Mouse (Mus musculus) cerebral cortex, adult 2 months (tissue): ENCODE measurements around the gene Zmat5.

Source experiments
- WGBS: fragments of 180-500 bp; shearing (Covaris S2); methylation state at CpG from one replicate; pipeline ENCODE4 v1.1.7; 2018; 5-methylcytosine and 5-hydroxymethylcytosine counted together

Gene Zmat5

DNA sequence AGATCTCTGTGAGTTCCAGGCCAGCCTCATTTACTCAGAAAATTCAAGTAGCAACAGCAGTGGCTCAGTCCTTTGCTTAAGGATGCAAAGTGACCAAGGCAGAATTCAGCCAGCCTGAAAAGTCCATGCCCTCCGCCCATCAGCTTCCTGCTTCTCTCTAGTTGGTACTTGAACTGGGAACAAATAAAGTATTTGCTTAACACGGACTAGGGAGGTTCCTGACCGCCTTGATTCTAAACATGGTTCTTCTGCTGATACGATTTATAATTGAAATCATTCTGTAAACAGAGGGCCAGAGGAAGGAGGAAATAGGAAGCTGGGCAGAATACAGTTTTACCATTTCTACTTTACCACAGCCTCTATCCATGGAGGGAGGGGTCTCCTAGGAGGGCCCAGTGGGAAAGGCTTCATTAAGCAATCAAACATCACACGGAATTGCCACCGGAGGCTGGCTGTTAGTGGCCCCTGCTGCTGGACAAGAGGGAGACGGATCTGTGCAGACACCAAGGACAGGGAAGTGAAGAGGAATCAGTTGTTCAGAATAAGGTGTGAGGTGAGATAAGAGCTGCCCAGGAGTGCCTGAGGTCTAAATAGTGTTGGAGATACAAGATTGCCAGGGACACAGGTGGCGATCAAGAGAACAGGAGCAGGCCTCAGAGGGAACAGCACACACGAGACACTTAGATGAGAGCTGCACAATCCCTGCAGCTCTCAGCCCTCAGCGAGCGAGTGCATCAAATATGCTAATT is 15.7 kb upstream of the Zmat5 start:
- WGBS: 74% methylated on average over 11 of the region's 11 CpGs

DNA sequence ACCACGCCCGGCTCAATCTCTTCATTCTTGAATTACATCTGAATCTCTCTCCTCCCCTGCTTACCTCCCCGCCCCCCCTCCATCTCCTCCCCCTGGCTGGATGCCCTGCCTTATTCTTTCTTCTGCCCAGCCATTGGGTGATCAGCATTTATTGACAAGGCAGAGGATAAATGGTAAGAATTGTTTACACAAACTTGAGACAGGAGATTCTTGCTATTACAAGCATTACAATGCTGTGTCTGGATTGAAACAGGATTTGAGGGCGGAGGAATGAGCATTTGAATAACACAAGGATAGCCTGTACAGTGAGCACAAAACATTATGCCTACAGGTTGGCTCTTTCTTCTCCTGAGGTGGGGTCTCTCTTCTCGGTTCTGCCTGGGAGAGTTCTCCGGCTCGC is 14.1 kb upstream of the Zmat5 start:
- 79% methylated on average over 7 of the region's 7 CpGs for WGBS

DNA sequence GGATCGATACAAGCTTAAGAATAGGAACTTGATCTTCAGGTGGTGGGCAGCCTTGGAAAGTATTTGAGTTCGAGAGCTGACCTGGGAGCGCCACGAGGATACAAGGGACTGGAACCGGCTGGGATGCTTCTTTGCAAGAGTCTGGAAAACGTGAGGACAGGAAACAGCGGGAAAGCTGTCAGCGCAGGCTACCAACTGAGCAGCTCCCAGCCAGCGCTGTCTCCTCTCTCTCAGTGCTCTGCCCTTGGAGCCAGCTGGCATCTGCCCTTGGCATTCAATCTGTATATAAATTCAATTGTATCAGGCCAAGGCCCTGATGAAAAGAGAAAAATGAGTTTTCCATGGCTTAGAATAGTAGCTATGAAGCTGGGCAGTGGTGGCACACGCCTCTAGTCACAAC is 13.3 kb upstream of the Zmat5 start:
- 70% methylated on average over 10 of the region's 10 CpGs for WGBS

DNA sequence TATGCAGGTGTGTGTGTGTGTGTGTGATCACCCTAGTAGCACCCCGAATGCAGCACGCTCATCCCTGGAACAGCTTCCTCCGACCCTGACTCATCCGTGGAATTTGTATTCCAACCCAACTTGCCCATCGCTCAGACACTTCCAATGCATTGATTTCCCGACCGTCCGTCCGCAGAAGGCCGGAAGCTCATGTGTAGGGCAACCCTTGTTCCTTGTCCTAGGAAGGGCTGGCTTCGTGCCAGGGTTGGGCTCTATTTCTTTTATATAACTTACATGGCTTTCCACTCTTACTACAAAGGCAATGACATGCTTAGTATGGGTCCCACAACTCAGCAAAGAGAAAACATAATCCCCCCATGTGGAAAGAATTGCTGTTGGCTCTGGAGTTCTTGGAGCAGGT is 12.3 kb upstream of the Zmat5 start:
- 87% methylated on average over 11 of the region's 11 CpGs for WGBS

DNA sequence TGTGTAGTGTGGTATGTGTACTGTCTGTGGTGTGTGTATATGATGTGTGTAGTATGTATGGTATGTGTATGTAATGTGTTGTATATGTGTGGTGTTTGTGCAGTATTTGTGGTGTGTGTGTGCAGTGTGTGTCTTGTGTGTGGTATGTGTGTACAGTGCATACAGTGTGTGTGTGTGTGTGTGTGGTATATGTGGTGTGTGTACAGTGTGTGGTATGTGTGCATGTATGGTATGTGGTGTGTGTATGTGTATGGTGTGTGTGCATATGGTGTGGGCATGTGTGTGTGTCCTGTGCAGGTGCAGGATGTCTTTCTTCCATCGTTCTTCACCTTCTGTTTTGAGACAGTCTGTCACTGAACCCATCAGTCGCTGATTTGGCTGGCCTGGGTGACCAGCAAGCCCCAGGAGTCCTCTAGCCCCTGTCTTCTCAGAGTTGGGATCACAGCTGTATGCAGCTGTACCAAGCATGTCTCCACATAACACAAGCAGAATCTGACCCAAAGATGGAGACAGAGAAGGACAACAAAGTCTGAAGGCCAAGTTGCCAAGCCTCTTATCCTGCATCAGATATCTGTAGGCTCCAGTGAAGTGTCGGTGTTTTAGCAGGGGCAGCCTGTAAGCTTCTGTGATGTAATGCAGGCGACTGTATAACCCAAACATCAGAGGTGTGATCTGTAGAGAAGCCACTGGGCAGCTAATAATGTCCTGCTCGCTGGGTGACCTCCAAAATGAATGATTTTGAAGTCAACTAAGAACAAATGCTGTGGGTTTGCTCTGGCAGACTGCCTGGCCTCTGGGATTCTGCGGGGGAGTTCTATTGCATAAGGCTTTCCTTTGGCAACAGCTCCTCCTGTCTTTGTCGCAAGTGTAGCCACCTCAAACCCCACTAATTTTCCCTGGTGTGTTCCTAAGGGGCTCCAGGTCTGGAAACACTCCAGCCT is 7.2 kb upstream of the Zmat5 start:
- 31% methylated on average over 7 of the region's 7 CpGs for WGBS

DNA sequence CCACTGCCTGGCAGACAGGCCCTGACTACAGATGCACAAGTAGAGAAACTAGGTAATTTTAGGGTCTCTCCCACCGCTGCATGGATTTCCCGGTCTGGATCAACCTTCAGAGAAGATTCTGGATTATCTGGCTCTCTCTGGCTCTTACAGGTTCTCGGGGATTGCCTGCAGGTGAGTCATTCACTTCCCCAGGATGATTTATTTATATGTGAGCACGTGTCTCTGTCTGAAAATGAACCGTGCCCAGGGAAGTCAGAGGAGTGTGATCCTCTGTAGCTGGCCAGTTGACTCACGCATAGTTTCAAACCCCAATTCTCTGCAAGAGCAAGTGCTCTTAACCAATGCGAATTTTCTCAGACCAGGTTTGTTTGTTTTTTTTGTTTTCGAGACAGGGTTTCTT is 3.8 kb upstream of the Zmat5 start:
- 70% methylated on average over 8 of the region's 8 CpGs for WGBS

DNA sequence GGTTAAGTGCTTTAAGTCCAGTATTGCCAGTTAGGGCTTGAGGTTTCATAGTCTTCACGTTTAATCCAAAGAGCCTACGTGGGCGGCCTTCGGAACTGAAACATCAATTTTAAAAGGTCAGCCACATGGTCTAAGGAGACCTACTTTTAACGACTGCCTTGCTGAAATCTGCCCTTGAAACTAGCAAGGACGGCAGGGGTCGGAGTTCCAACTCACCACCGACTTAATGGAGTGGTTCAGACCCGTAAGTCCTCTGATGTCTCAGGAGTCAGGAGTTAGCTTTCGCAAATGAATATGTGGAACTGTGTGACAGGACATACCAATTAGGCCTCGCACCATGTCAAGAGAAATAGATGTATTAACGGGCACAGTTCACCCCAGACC is 798 bp upstream of the Zmat5 start:
- 3% methylated on average over 12 of the region's 12 CpGs for WGBS

DNA sequence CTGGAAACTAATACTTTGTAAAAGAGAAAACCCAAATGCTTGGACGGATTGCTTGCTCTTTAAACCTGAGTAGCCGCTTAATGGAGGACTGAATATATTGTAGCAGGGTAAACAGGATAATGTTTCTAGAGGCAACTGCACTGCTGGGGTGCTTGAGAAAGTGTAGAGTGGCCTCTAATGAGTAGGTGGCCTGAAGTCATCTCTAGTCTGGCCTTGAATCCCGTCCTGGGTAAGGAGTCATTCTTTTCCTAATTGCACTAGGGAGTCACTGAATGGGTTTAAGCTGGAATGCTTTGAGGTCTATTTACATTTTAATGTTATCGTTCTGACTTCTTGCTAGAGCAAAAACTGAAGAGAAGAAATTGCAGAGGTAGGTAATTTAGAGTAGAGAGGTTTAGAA is 700 bp downstream of the Zmat5 start:
- WGBS: 4% methylated on average over 4 of the region's 4 CpGs

DNA sequence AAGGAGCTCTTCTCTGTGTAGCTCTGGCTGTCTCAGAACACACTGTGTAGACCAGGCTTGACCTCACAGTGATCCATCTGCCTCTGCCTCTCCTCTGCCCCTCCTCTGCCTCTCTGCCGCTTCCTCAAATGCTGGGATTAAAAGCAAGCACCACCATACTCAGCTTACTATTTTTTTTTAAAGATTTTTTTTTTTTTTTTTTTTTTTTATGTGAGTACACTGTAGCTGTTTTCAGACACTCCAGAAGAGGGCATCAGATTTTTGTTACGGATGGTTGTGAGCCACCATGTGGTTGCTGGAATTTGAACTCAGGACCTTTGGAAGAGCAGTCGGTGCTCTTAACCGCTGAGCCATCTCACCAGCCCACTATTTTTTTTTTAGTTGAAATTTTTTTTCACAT is 5.7 kb downstream of the Zmat5 start:
- 72% methylated on average over 4 of the region's 4 CpGs for WGBS

DNA sequence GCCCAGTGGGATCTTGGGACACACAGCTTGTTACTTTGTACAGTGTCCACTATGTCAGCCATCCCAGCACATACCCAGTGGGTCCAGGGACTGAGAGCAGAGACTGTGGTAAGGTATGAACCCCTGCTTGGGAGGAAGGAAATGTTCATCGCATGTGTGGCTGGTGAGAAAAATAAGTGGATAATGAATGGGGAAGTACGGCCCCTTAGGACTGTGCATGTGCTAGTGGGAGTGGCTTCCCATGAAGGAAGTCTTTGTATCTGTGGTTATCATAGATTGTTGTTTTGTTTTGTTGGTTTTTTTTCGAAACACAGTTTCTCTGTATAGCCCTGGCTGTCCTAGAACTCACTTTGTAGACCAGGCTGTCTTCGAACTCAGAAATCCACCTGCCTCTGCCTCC is 10.2 kb downstream of the Zmat5 start:
- WGBS: 84% methylated on average over 4 of the region's 4 CpGs

DNA sequence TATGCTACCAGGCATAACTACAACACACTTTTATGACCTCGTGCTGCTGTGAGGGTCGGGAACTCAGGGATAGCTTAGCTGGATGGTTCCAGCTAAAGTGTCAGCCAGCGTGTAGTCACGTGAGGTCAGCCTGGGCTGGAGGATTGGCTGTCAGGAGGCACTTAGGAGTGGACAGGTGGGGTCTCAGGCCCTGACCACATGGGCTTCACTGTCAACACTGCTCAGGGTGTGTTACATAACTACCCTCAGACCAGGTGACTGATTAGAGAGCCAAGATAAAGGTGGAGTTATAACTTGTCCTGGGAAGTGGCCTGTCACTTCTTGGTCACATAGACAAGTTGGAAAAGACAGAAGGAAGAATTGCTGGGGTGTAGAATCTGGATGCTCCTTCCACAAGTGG is 11.1 kb downstream of the Zmat5 start:
- 92% methylated on average over 4 of the region's 4 CpGs for WGBS

DNA sequence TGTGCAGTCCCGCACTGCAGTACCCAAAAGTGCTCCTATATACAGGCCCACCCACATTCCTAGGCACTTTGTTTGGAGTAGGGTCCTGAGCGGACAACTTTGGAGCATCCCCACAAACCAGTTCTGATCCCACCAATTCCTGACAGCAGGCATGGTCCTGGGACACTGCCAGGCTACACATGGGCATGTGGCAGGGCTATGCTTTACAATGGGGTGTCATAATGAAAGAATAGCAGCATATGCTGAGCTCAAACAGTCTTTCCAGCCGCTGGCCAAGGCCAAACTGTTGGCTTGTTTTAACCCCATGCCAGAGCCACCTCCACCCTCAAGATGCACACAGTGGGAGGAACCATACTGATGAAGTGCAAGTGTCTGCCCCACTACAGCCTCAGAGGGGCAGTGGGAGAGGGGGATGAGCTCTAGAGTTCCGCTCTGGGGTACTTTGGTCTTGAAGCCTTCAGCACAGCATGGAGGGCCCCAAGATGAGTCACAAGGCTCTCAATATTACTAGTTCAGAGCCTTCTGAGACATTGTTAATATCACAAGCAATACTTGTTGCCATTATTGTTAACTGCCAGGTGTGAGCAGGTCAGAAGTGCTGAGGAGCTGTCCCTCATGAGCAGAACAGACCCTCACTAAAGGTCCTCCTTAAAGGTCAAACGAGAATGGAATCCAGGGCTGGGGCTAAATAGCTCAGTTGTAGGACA is 12.2 kb downstream of the Zmat5 start:
- 88% methylated on average over 5 of the region's 5 CpGs for WGBS

DNA sequence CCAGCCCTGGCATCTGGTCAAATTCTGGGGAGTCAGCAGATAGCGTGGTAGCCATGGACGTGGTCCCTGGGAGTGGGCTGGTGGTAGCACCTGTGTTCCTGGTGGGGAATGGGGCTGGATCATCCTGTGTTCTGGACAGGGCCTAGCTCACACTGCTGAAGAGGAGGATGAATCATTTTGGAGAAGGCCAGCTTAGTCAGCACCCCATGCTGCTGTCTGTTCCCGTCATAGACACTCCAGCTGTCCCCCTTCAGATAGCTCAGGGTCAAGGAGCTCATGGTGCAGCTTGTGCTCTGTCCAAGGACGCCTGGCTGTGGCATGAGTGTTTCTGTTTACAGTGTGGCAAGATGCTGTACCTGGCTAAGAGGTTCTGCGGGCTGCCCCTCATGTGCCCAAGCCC is 14.1 kb downstream of the Zmat5 start:
- 75% methylated on average over 5 of the region's 5 CpGs for WGBS

DNA sequence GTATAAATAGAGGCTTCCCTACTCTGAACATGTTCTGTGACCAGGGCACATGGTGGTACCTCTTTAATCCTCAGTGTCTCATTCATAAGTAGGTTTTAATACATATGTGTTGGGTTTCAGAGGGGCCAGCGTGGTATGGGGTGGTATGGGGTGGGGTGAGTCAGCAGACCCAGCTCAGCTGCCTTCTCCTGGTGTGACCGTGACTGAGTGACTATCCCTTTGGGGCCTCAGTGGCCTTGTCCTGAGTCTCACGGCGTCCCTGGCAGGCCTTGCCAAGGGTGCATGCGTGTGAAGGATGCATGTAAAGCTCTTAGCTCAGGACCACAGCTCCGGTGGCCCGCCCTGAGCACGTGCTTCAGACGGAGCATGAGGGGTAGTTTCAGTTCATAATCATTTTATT is 15.5 kb downstream of the Zmat5 start:
- 87% methylated on average over 9 of the region's 9 CpGs for WGBS

DNA sequence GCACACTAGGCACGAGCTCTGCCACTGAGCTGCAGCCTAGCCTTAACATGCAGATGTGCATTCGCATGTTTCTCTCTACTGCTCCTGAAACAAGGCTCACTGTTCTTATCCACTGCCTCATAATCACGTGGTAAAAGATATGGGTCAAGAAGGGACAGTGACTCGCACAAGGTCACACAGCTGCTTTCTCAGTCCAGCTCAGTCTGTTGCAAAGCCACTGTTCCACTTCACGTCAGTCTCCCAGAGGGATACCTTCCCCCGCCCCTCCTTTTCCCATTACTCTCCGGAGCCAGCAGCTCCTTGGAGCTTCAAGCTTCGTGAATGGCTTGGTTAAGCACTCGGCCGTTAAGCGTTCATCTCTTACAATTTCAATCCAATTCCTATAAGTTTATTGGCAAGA is 15.9 kb downstream of the Zmat5 start:
- WGBS: 71% methylated on average over 11 of the region's 11 CpGs

DNA sequence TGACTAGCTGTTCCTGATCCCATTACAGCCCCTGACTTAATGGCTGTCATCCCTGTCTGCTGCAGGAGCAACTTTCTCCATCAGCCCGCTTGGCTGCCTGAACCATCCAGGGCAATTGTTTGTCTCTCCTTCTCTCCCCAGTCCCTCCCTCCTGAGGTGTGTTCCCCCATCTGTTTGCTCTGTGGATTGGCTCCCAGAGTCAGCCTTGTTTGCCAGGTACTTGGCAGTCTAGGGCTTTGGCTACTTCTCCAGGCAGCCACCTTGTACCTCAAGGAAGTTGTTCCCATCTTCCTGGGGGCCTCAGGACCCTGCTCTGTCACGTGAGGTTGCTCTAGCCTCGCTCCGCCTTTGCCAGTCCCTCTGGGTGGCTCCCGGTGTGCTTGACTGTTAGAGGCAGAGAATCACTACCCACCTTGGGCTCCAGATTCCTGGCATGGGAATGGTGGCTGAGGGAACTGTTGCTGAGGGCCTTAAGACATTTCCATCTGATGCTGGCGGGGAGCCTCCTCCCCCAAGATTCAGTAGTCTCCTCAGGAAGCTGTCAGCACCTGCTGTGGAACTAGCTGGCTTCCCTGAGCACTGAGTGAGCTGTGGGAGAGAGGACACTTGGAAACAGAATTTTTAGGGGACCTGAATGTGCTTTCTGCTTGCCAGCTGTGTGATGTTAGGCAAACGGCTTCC is 16.6 kb downstream of the Zmat5 start:
- 58% methylated on average over 7 of the region's 7 CpGs for WGBS

DNA sequence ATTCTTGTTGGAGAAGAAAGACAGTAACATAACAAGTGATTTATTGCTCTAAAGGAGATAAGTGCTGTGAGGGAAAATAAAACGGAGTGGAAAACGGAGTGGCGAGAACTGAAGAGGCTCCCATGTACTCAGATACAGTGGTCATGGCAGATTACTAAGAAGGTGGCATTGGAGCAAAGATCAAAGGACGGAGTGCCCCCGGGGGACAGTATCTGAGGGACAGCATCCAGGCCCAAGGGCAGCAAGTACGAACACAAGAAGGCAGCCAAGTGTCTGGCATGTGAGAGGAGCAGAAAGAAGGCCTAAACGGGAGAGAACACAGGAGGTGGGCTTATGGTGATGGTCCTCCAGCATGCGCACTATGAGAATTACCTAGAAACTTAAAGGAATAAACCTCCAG is 17.2 kb downstream of the Zmat5 start:
- 87% methylated on average over 8 of the region's 8 CpGs for WGBS

DNA sequence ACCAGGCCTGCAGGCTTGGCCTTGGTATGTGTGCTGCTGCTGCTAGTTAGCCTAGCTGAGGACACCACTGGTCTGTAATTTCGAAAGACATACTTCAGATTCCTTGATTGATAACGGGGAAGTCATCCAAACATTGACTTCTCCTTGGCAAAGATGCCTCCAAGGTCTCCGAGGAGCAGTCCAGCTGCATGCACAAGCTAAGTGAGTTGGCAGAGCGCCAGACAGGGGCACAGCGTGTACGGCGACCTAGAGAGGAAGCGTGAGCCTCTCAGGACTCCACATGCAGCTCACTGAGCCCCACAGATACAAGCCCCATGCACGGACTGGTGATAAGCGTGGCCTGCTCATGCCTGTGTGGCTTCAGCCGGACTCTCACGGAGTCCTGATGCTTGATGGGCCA is 25.1 kb downstream of the Zmat5 start:
- WGBS: 62% methylated on average over 12 of the region's 12 CpGs

DNA sequence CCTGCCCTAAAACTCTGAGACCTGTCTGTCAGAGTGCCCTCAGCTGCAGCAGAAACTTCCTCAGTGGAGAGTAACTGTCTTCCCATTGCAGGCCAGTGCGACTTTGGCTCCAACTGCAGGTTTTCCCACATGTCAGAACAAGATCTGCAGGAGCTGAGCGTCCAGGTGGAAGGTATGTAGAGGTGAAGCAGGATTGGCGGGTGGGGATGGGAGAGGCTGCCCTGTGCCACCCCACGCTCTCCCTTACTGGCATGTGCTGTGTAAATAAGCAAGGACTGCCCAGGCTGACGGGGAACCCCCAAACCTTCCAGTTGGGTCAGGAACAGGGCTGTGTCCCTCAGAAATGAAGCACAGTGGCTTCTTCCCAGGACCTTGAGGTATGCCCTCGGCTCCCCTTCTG is 25.6 kb downstream of the Zmat5 start:
- WGBS: 90% methylated on average over 6 of the region's 6 CpGs

DNA sequence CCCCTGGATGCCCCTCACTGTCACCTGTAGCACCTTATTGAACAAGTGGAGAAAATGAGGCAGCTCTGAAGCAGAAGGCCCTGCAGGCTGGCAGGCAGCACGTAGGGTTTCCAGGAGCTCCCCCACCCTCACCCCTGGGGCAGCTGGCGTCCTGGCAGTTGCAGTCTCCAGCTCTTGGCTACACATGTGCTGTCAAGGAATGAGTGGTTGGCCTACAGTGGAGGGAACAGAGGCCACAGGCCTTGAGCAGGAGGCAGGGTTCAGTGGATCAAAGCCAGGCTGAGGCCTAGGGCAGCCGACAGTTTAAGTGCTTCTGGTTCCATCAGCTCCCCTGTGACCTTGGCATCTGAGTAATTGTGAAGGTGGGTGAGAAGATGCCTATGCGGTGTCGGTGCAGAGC is 26.4 kb downstream of the Zmat5 start:
- WGBS: 84% methylated on average over 5 of the region's 5 CpGs

DNA sequence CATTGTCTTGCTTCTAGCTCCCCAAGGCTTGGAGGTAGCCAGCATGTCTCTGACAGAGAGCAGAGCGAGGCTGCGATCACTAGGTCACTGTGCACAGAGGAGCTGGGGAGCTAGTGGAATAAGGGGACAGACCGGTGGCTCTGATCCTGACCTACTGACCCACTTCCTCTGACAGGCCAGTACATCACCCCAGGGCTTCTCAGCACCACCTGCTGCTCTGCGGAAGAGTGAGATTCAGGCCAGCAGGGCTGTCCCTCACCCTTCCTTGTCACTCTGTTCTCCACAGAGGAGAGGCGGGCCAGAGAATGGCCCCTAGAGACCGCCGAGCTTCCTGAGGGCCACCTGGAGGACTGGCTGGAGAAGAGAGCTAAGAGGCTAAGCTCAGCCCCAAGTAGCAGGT is 27.3 kb downstream of the Zmat5 start:
- WGBS: 80% methylated on average over 7 of the region's 7 CpGs

DNA sequence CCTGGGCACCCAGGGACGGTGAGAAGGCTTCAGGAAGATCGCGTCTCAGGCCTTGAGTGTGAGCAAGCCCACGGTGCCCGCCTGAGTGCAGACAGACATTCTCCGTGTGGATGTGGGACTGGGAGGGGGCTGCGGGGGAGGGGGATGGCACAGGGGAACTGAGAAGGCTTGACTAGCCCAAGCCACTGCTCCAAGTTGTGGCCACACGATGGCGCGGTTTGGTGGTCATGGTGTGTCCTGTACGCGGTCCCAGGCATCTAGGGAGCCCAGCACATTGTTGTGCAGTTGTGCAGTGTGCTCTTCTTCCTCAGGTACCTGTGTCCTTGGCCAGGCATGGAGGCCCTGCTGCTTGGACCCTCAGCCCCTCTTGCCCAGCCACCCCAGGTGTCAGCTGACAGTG is 29.7 kb downstream of the Zmat5 start:
- WGBS: 60% methylated on average over 12 of the region's 12 CpGs
